Mouse (Mus musculus): ENCODE measurements at regions not wholly inside any gene's neighbourhood (a gene's known extent, or its start where the extent isn't known, plus 50 kb on each side); places are given as distances from the start of the nearest gene placed in this dataset.

DNA sequence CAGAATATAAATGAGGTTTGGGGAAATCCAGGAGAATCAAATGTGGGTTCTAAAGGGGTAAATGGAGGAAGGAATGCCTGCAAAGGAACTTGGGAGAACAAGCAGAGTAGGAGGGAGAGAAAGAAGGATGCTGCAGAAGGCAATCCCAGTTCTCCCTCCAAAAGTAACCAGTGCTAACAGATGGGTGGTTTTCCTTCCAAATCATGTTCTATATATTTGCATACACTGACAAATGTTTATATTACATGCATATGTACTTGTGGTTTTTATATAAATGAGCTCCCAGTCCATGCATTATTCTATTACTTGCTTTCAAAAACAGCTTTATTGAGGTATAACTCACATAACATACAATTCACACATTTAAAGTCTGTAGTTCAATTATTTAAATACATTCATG, 53.7 kb downstream of the Zcchc12 start:
- TF ChIP-seq CTCF (IDR thresholded peaks at IDR 0.05), result no peak

GRCm38 (mm10) chrX:36254904-36255303, 59.2 kb downstream of the Zcchc12 start:
- Histone ChIP-seq H3K27ac (no peak overlapping the region), H3K4me3 (no peak overlapping the region)
- intact Hi-C loops (cut with DNase I), result no loop called here
- no peak for TF ChIP-seq CTCF (IDR thresholded peaks at IDR 0.05)
- peak; percentile 8 to 14 for DNase-seq (ENCODE audit: extremely low spot score in 1 of 2, low spot score in 2 of 2)

More for the DNA sequence above, 53.7 kb downstream of the Zcchc12 start:
- no peak for DNase-seq (ENCODE audit: extremely low spot score in 1 of 2, low spot score in 2 of 2)
- intact Hi-C loops (cut with DNase I), result loop anchor here (5.0 kb wide), 1 partner anchor 63 kb away; no protein-coding TSS in a partner anchor
- H3K27ac ChIP-seq, result no peak overlapping the region
- H3K4me3 ChIP-seq, result no peak overlapping the region

- no peak overlapping the region for H3K4me3 ChIP-seq
Observed at GRCm38 (mm10) chrX:36276685-36277084, 51.5 kb upstream of the Lonrf3 start.

More at GRCm38 (mm10) chrX:36276685-36277084, 51.5 kb upstream of the Lonrf3 start:
- TF ChIP-seq CTCF (IDR thresholded peaks at IDR 0.05), result no peak
- intact Hi-C loops (cut with DNase I), result no loop called here
- DNase-seq (ENCODE audit: extremely low spot score in 1 of 2, low spot score in 2 of 2), result no peak
- H3K27ac ChIP-seq, result no peak overlapping the region

All from left cerebral cortex, adult 2 months (tissue).